Mouse (Mus musculus) hindbrain, embryonic 16.5 days (tissue): ENCODE measurements around the gene Grin3a. TPM values are rescaled to one million over a fixed set of nuclear protein-coding genes. Genes with fewer than 3 reads are reported as not detected.
"Not testable (repeated sequence)": the region's sequence is repeated elsewhere in the genome, so short reads cannot be mapped to it uniquely, and the experiment has no call there.

Experiments
- ATAC-seq: fragments of 200-750 bp; cut with Nextera tagmentation; 2 replicates; pipeline ENCODE4 v1.8.0; 2017; ENCODE audit warnings: moderate TSS enrichment, moderate library complexity
- H3K27ac ChIP-seq: fragments of 300-500 bp; sonication (generic); 2 replicates; pipeline ENCODE4 v1.5.1; 2014; ENCODE audit warnings: low read depth, mild to moderate bottlenecking, control low read depth, low read length, moderate library complexity
- H3K27me3 ChIP-seq: fragments of 300-500 bp; sonication (generic); replicated peaks from 2 replicates; pipeline ENCODE4 v1.6.1; 2014; ENCODE audit warnings: low read length; ENCODE audit not compliant: control insufficient read depth, insufficient read depth
- H3K36me3 ChIP-seq: fragments of 300-500 bp; sonication (generic); 2 replicates; pipeline ENCODE4 v1.6.1; 2014; ENCODE audit warnings: mild to moderate bottlenecking, low read length, moderate library complexity, mixed read lengths; ENCODE audit not compliant: control insufficient read depth, insufficient read depth
- H3K4me1 ChIP-seq: fragments of 300-500 bp; sonication (generic); 2 replicates; pipeline ENCODE4 v1.6.1; 2014; ENCODE audit warnings: low read depth, low read length; ENCODE audit not compliant: control insufficient read depth, insufficient read depth
- H3K4me2 ChIP-seq: fragments of 300-500 bp; sonication (generic); 2 replicates; pipeline ENCODE4 v1.6.1; 2014; ENCODE audit warnings: mild to moderate bottlenecking, low read length, control low read depth, moderate library complexity
- H3K4me3 ChIP-seq: fragments of 300-500 bp; sonication (generic); 2 replicates; pipeline ENCODE4 v1.5.1; 2014; ENCODE audit warnings: mild to moderate bottlenecking, low read length, control low read depth, moderate library complexity
- H3K9ac ChIP-seq: fragments of 300-500 bp; sonication (generic); 2 replicates; pipeline ENCODE4 v1.6.1; 2014; ENCODE audit warnings: low read depth, mild to moderate bottlenecking, control low read depth, low read length, moderate library complexity
- H3K9me3 ChIP-seq: fragments of 300-500 bp; sonication (generic); 2 replicates; pipeline ENCODE4 v1.6.1; 2014; ENCODE audit warnings: mild to moderate bottlenecking, low read length, moderate library complexity; ENCODE audit not compliant: control insufficient read depth
- WGBS: fragments of 180-500 bp; shearing (Covaris S2); extraction: QIAGEN DNeasy Blood & Tissue Kit; methylation state at CpG from one replicate; pipeline ENCODE4 v1.1.7; 2014; 5-methylcytosine and 5-hydroxymethylcytosine counted together
- polyA plus RNA-seq: library from polyadenylated mRNA; unstranded; fragments of >200 nt; fragmentation: Nextera tagmentation; extraction: Ambion mirVana; gene quantifications from 2 replicates; pipeline ENCODE4 v1.2.1, GENCODE M21; 2015

Grin3a gene
- polyA plus RNA-seq, 1 experiment from 2014 or later, result 25.6 TPM

GRCm38 (mm10) chr4:49622272-49622671, 223.3 kb downstream of the Grin3a start:
- no peaks in the 10 kb centered on the region for H3K27me3 ChIP-seq
- H3K4me1 ChIP-seq, result no peaks in the 10 kb centered on the region
- H3K27ac ChIP-seq, result no peak overlapping the region
- H3K4me2 ChIP-seq, result no peak overlapping the region
- no peak overlapping the region for H3K9ac ChIP-seq
- WGBS, result 84% methylated on average over 2 of the region's 2 CpGs
- no peaks in the 10 kb centered on the region for H3K9me3 ChIP-seq
- no peaks in the 10 kb centered on the region for H3K36me3 ChIP-seq
- ATAC-seq, result no peak
- no peak overlapping the region for H3K4me3 ChIP-seq

DNA sequence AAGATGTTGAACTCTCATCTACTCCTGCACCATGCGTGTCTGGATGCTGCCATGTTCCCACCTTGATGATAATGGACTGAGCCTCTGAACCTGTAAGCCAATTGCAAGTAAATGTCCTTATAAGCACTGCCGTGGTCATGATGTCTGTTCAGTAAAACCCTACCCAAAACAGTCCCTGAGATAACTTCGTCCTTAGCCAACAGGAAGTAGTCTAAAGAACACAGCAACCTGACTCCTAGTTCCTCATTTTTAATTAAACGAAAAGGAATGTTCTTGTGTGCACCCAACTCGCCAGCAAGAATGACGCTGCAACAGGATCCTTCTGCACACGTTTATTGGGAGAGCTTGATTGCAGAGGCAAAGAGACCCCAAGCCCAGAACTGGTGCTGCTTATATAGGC, 225.7 kb downstream of the Grin3a start:
- not testable (repeated sequence) for H3K4me3 ChIP-seq, ATAC-seq, H3K9me3 ChIP-seq, H3K27ac ChIP-seq, H3K4me2 ChIP-seq, H3K36me3 ChIP-seq, H3K27me3 ChIP-seq, H3K9ac ChIP-seq, H3K4me1 ChIP-seq
- WGBS, result 95% methylated on average over 7 of the region's 7 CpGs

GRCm38 (mm10) chr4:49616924-49617323, 228.6 kb downstream of the Grin3a start:
- ATAC-seq, result no peak
- no peaks in the 10 kb centered on the region for H3K36me3 ChIP-seq
- no peak overlapping the region for H3K27ac ChIP-seq
- no peak overlapping the region for H3K9ac ChIP-seq
- no peak overlapping the region for H3K4me2 ChIP-seq
- H3K4me1 ChIP-seq, result no peaks in the 10 kb centered on the region
- H3K9me3 ChIP-seq, result no peaks in the 10 kb centered on the region
- H3K27me3 ChIP-seq, result no peaks in the 10 kb centered on the region
- no peak overlapping the region for H3K4me3 ChIP-seq
- 93% methylated on average over 10 of the region's 10 CpGs for WGBS

Other genes starting within 250 kb of the Grin3a start
- 142 and 156 TPM in 2 replicates for gene Tmem246, start 247.9 kb downstream of the Grin3a start, polyA plus RNA-seq
- gene Rnf20, start 213.7 kb downstream of the Grin3a start, polyA plus RNA-seq, result 41.8 and 41.9 TPM in 2 replicates
- 0.41 and 0.53 TPM in 2 replicates for gene Ppp3r2, start 163.7 kb downstream of the Grin3a start, polyA plus RNA-seq